Mouse (Mus musculus): ENCODE measurements around the gene Zc3h14.

DNA sequence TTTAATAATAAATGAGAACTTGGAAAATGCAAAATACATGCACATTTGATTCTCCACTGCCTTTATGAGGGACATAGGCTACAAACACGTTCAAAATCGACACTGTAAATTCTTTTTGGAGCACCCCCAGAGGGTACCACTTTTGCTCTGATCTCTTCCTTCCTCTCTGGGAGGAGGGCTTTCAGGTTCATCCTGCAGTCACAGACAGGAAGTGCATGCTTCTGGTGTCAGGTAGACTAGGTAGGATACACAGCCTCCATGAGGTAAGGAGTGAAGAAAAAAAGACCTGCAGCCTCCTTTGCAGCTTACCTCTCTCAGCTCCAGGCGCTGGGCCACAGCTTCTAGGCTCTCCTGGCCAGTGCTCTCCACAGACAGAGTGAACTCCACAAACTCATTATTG lies 13.6 kb upstream of the Zc3h14 start:
- TF ChIP-seq GATA1 (IDR thresholded peaks at IDR 0.05; ENCODE audit: borderline replicate concordance, low read length) (no peak), FLI1 (IDR thresholded peaks at IDR 0.05; ENCODE audit: low read length) (no peak)

Measured in megakaryocyte, embryonic 14.5 days (primary cell).